Comparison of ENCODE assay signal across 8 mouse cellular contexts in the genomic region with DNA sequence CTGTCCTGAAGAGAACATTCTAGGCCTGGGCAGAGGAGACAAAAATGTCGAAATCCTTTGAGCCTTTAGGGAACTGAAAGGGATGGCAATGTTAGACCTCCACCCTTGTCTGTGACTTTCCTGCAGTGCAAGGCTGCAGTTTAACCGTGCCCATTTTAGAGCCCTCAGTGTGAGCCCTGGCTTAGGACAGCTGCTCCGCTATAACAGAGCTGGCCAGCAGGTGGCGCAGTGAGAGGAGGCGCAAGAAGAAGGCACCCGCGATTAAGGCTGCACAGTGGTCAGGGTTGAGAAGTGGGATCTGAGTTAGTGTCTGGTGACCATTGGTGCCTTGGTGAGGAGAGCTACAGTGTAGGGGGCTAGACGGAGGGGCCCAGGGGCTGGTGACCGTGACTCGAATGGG. TPM values are rescaled to one million over a fixed set of nuclear protein-coding genes. Genes with fewer than 3 reads are reported as not detected.
DNase-seq lines count a peak whose midpoint lies in the region; ATAC-seq and TF ChIP-seq lines count a peak whose summit lies in the region.

No protein-coding gene starts in this region.

- H3K27me3 ChIP-seq in neural tube, embryonic 15.5 days (replicated peaks) = no peaks in the 10 kb centered on the region
- H3K27me3 ChIP-seq in liver, embryonic 14.5 days (ENCODE audit: control insufficient read depth, insufficient read depth, low read length) = no peaks in the 10 kb centered on the region
- no peaks in the 10 kb centered on the region for H3K27me3 ChIP-seq in neural tube, embryonic 11.5 days (ENCODE audit: control insufficient read depth, insufficient read depth, low read length)
- no peaks in the 10 kb centered on the region for H3K27me3 ChIP-seq in testis, adult 2 months (ENCODE audit: control insufficient read depth, insufficient read depth, low read length)

- no peaks in the 10 kb centered on the region for H3K9me3 ChIP-seq in neural tube, embryonic 15.5 days (replicated peaks)
- H3K9me3 ChIP-seq in liver, embryonic 14.5 days (ENCODE audit: control insufficient read depth, low read length) = no peaks in the 10 kb centered on the region
- H3K9me3 ChIP-seq in neural tube, embryonic 11.5 days (ENCODE audit: control insufficient read depth, low read length) = no peaks in the 10 kb centered on the region

- intact Hi-C loops in gastrocnemius, postnatal 14 days (cut with DNase I; ENCODE audit: low total_unique reads) = no loop called here

- no peak for TF ChIP-seq POLR2A in testis, adult 2 months (IDR thresholded peaks at IDR 0.05; ENCODE audit: control insufficient read depth, low read depth, low read length)

- no peaks in the 10 kb centered on the region for H3K36me3 ChIP-seq in neural tube, embryonic 15.5 days
- no peaks in the 10 kb centered on the region for H3K36me3 ChIP-seq in liver, embryonic 14.5 days (replicated peaks; ENCODE audit: control insufficient read depth, insufficient read depth, low read depth)
- H3K36me3 ChIP-seq in neural tube, embryonic 11.5 days (ENCODE audit: control insufficient read depth, insufficient read depth, low read length) = no peaks in the 10 kb centered on the region
- H3K36me3 ChIP-seq in testis, adult 2 months (ENCODE audit: control insufficient read depth, insufficient read depth, low read length) = no peaks in the 10 kb centered on the region; the same call in 1 of the 2 replicates

- 9% methylated on average over 10 of the region's 10 CpGs for WGBS in neural tube, embryonic 15.5 days
- WGBS in liver, embryonic 14.5 days (ENCODE audit: insufficient replicate concordance) = 3% methylated on average over 10 of the region's 10 CpGs
- 9% methylated on average over 10 of the region's 10 CpGs for WGBS in neural tube, embryonic 11.5 days

- no peak overlapping the region for H3K4me3 ChIP-seq in neural tube, embryonic 15.5 days (replicated peaks)
- H3K4me3 ChIP-seq in liver, embryonic 14.5 days (ENCODE audit: insufficient read depth in 1 of 2, low read depth in 2 of 2, low read length in 2 of 2) = no peak overlapping the region
- H3K4me3 ChIP-seq in neural tube, embryonic 11.5 days (ENCODE audit: low read depth, low read length) = no peak overlapping the region
- H3K4me3 ChIP-seq in testis, adult 2 months (ENCODE audit: control insufficient read depth, low read depth, low read length) = no peak overlapping the region

- peaks cover 21% of the 10 kb centered on the region; the same call in 1 of the 2 replicates for H3K4me1 ChIP-seq in neural tube, embryonic 15.5 days
- H3K4me1 ChIP-seq in liver, embryonic 14.5 days (replicated peaks; ENCODE audit: control insufficient read depth in 2 of 2, insufficient read depth in 2 of 2, low read length in 1 of 2) = peaks cover 2 to 12% of the 10 kb centered on the region in 2 experiments; a peak in 2 of 4 replicates
- peaks cover 5% of the 10 kb centered on the region; the same call in 1 of the 2 replicates for H3K4me1 ChIP-seq in neural tube, embryonic 11.5 days (ENCODE audit: control insufficient read depth, insufficient read depth, low read length)
- peaks cover 7% of the 10 kb centered on the region for H3K4me1 ChIP-seq in testis, adult 2 months (ENCODE audit: control insufficient read depth, insufficient read depth, low read length)

- H3K9ac ChIP-seq in neural tube, embryonic 15.5 days (replicated peaks) = no peak overlapping the region
- no peak overlapping the region for H3K9ac ChIP-seq in liver, embryonic 14.5 days (replicated peaks)
- no peak overlapping the region for H3K9ac ChIP-seq in neural tube, embryonic 11.5 days (ENCODE audit: low read length)

- no peak for TF ChIP-seq EP300 in liver, embryonic 14.5 days (IDR thresholded peaks at IDR 0.05; ENCODE audit: low read depth)

- TF ChIP-seq CTCF in liver, embryonic 14.5 days (IDR thresholded peaks at IDR 0.05; ENCODE audit: low read depth) = peak; percentile 99
- peak; percentile 95 for TF ChIP-seq CTCF in testis, adult 2 months (IDR thresholded peaks at IDR 0.05; ENCODE audit: control insufficient read depth, insufficient read depth, insufficient replicate concordance, low read depth, low read length)

- H3K4me2 ChIP-seq in neural tube, embryonic 15.5 days = no peak overlapping the region
- H3K4me2 ChIP-seq in liver, embryonic 14.5 days (ENCODE audit: low read depth) = no peak overlapping the region
- no peak overlapping the region for H3K4me2 ChIP-seq in neural tube, embryonic 11.5 days (ENCODE audit: low read depth)

- no peak for ATAC-seq in neural tube, embryonic 15.5 days (ENCODE audit: low FRiP score)
- ATAC-seq in liver, embryonic 14.5 days (ENCODE audit: insufficient read depth) = peak; percentile 36; the same call in 1 of the 2 replicates
- ATAC-seq in neural tube, embryonic 11.5 days (ENCODE audit: insufficient read depth, low FRiP score, low TSS enrichment) = peak; percentile 23

- no peak overlapping the region for H3K27ac ChIP-seq in neural tube, embryonic 15.5 days (replicated peaks)
- no peak overlapping the region for H3K27ac ChIP-seq in liver, embryonic 14.5 days
- no peak overlapping the region for H3K27ac ChIP-seq in neural tube, embryonic 11.5 days (ENCODE audit: low read depth, low read length)
- H3K27ac ChIP-seq in testis, adult 2 months (ENCODE audit: control insufficient read depth, insufficient read depth, low read depth, low read length) = no peak overlapping the region

- peak; percentile 86 for DNase-seq in neural tube, embryonic 10.5 days (ENCODE audit: extremely low spot score, low spot score)
- peak; percentile 68 to 78 for DNase-seq in cerebellum, postnatal 4 days (ENCODE audit: low spot score in 2 of 2)
- DNase-seq in gastrocnemius, postnatal 14 days = peak; percentile 81
- DNase-seq in kidney, adult 9 months = peak; percentile 72
- DNase-seq in liver, embryonic 14.5 days (ENCODE audit: low read depth in 3 of 3, low spot score in 3 of 3) = peak in 2 of 3 experiments; percentile 27 to 34
- DNase-seq in neural tube, embryonic 11.5 days (ENCODE audit: low spot score) = peak; percentile 82

RNA-seq across cellular contexts. Expression of a gene that starts 12.1 kb away (rescaled TPM):
- polyA plus RNA-seq in neural tube, embryonic 15.5 days (2015; fragmentation: Nextera tagmentation; extraction: Ambion mirVana) = not detected in 2 replicates
- not detected for total RNA-seq in gastrocnemius, postnatal 14 days (2021)
- polyA plus RNA-seq in liver, embryonic 14.5 days (2012; rRNA removed) = 0.04 TPM in 1 of 2 replicates, not detected in the other
- polyA plus RNA-seq in liver, embryonic 14.5 days (2014; fragmentation: Nextera tagmentation; extraction: Ambion mirVana) = 0.24 TPM in 1 of 2 replicates, not detected in the other
- polyA plus RNA-seq in neural tube, embryonic 11.5 days (2014; fragmentation: Nextera tagmentation; extraction: Ambion mirVana) = not detected in 2 replicates
- not detected in 2 replicates for polyA plus RNA-seq in testis, adult 2 months (2012; rRNA removed)

RNA-seq across cellular contexts. Expression of a gene that starts 17.6 kb away (rescaled TPM):
- 2.4 and 2.7 TPM in 2 replicates for polyA plus RNA-seq in neural tube, embryonic 15.5 days (2015; fragmentation: Nextera tagmentation; extraction: Ambion mirVana)
- total RNA-seq in gastrocnemius, postnatal 14 days (2021) = under 1 TPM; 0.49 to 0.58 TPM
- polyA plus RNA-seq in liver, embryonic 14.5 days (2012; rRNA removed) = 0.08 and 0.19 TPM in 2 replicates
- 0.18 and 0.43 TPM in 2 replicates for polyA plus RNA-seq in liver, embryonic 14.5 days (2014; fragmentation: Nextera tagmentation; extraction: Ambion mirVana)
- 2.9 and 3.3 TPM in 2 replicates for polyA plus RNA-seq in neural tube, embryonic 11.5 days (2014; fragmentation: Nextera tagmentation; extraction: Ambion mirVana)
- polyA plus RNA-seq in testis, adult 2 months (2012; rRNA removed) = 732 and 736 TPM in 2 replicates

RNA-seq across cellular contexts. Expression of a gene that starts 49.5 kb away (rescaled TPM):
- polyA plus RNA-seq in neural tube, embryonic 15.5 days (2015; fragmentation: Nextera tagmentation; extraction: Ambion mirVana) = 0.67 and 0.74 TPM in 2 replicates
- 10 to 100 TPM; 19.3 to 20.2 TPM for total RNA-seq in gastrocnemius, postnatal 14 days (2021)
- 0.25 and 0.31 TPM in 2 replicates for polyA plus RNA-seq in liver, embryonic 14.5 days (2012; rRNA removed)
- 0.05 and 0.08 TPM in 2 replicates for polyA plus RNA-seq in liver, embryonic 14.5 days (2014; fragmentation: Nextera tagmentation; extraction: Ambion mirVana)
- 0.24 and 0.28 TPM in 2 replicates for polyA plus RNA-seq in neural tube, embryonic 11.5 days (2014; fragmentation: Nextera tagmentation; extraction: Ambion mirVana)
- polyA plus RNA-seq in testis, adult 2 months (2012; rRNA removed) = 0.96 and 1.3 TPM in 2 replicates

Comparison
In these comparisons a context has a peak if more than half of its experiments do, and no peak if none do; other contexts are left out.
1. DNase-seq: peak in every context shown above with its lines; median percentile 86 in neural tube, embryonic 10.5 days; 82 in neural tube, embryonic 11.5 days; 81 in gastrocnemius, postnatal 14 days; 73 in cerebellum, postnatal 4 days; 72 in kidney, adult 9 months; 30 in liver, embryonic 14.5 days.
2. RNA of a gene that starts 17.6 kb away (polyA plus RNA-seq): 732 to 736 TPM in testis, adult 2 months; 2.9 to 3.3 TPM in neural tube, embryonic 11.5 days, 2.4 to 2.7 TPM in neural tube, embryonic 15.5 days and 0.08 to 0.43 TPM in liver, embryonic 14.5 days; every median in the first group is over 100 times any median in the second.